Mouse (Mus musculus): Measurements from ENCODE around the gene Tfip11. TPM values are rescaled to one million over a fixed set of nuclear protein-coding genes. Genes with fewer than 3 reads are reported as not detected.

Gene Tfip11
- polyA plus RNA-seq, 1 experiment from 2014 or later = 19.8 TPM

GRCm38 (mm10) chr5:112346211-112346965 is 20.2 kb downstream of the Tfip11 start:
- DNase-seq (ENCODE audit: low spot score) = no peak
- Histone ChIP-seq H3K27me3 (ENCODE audit: insufficient read depth, low read length) (no peaks in the 10 kb centered on the region), H3K36me3 (ENCODE audit: insufficient read depth, low read length) (peaks cover 30% of the 10 kb centered on the region), H3K9ac (ENCODE audit: low read depth, low read length) (no peak overlapping the region), H3K4me1 (replicated peaks; ENCODE audit: insufficient read depth, low read length) (peaks cover 8% of the 10 kb centered on the region; the same call in 1 of the 2 replicates), H3K4me2 (ENCODE audit: low read length) (no peak overlapping the region), H3K4me3 (replicated peaks; ENCODE audit: low read depth, low read length) (no peak overlapping the region), H3K9me3 (replicated peaks; ENCODE audit: low read length) (no peaks in the 10 kb centered on the region), H3K27ac (no peak overlapping the region)
- WGBS = 83% methylated on average over 16 of the region's 16 CpGs
- ATAC-seq (replicated peaks; ENCODE audit: low FRiP score, low read depth) = no peak
- TF ChIP-seq CTCF (IDR thresholded peaks at IDR 0.05; ENCODE audit: low read depth) = no peak

- WGBS = 97% methylated on average over 8 of the region's 8 CpGs
- H3K36me3 ChIP-seq (ENCODE audit: insufficient read depth, low read length) = peaks cover 35% of the 10 kb centered on the region
- no peak for DNase-seq (ENCODE audit: low spot score)
- H3K4me1 ChIP-seq (replicated peaks; ENCODE audit: insufficient read depth, low read length) = no peaks in the 10 kb centered on the region
- H3K27ac ChIP-seq = no peak overlapping the region
- H3K27me3 ChIP-seq (ENCODE audit: insufficient read depth, low read length) = no peaks in the 10 kb centered on the region
- TF ChIP-seq CTCF (IDR thresholded peaks at IDR 0.05; ENCODE audit: low read depth) = no peak
- no peak overlapping the region for H3K9ac ChIP-seq (ENCODE audit: low read depth, low read length)
- no peak overlapping the region for H3K4me3 ChIP-seq (replicated peaks; ENCODE audit: low read depth, low read length)
- H3K9me3 ChIP-seq (replicated peaks; ENCODE audit: low read length) = no peaks in the 10 kb centered on the region
- no peak overlapping the region for H3K4me2 ChIP-seq (ENCODE audit: low read length)
- ATAC-seq (replicated peaks; ENCODE audit: low FRiP score, low read depth) = no peak
These were observed 23.0 kb downstream of the Tfip11 start for GRCm38 (mm10) chr5:112349169-112349568.

- no peaks in the 10 kb centered on the region for H3K9me3 ChIP-seq (replicated peaks; ENCODE audit: low read length)
- no peak for DNase-seq (ENCODE audit: low spot score)
- peaks cover 17% of the 10 kb centered on the region for H3K36me3 ChIP-seq (ENCODE audit: insufficient read depth, low read length)
- H3K4me1 ChIP-seq (replicated peaks; ENCODE audit: insufficient read depth, low read length) = no peaks in the 10 kb centered on the region
- H3K27me3 ChIP-seq (ENCODE audit: insufficient read depth, low read length) = no peaks in the 10 kb centered on the region
- no peak overlapping the region for H3K9ac ChIP-seq (ENCODE audit: low read depth, low read length)
- H3K27ac ChIP-seq = no peak overlapping the region
- TF ChIP-seq CTCF (IDR thresholded peaks at IDR 0.05; ENCODE audit: low read depth) = no peak
- WGBS = 81% methylated on average over 6 of the region's 6 CpGs
- no peak for ATAC-seq (replicated peaks; ENCODE audit: low FRiP score, low read depth)
- no peak overlapping the region for H3K4me3 ChIP-seq (replicated peaks; ENCODE audit: low read depth, low read length)
- H3K4me2 ChIP-seq (ENCODE audit: low read length) = no peak overlapping the region
These were observed 29.3 kb downstream of the Tfip11 start for GRCm38 (mm10) chr5:112355493-112355892.

GRCm38 (mm10) chr5:112355910-112356309 is 29.8 kb downstream of the Tfip11 start, which contains the start of gene Gm6583:
Gene Gm6583, minus strand, starts transcription at chr5:112356033.
- H3K9ac ChIP-seq (ENCODE audit: low read depth, low read length) = no peak within 1 kb of the TSS
- H3K36me3 ChIP-seq (ENCODE audit: insufficient read depth, low read length) = peaks cover 15% of the 10 kb centered on the region
- H3K4me2 ChIP-seq (ENCODE audit: low read length) = no peak within 1 kb of the TSS
- no peak within 1 kb of the TSS for H3K27ac ChIP-seq
- H3K9me3 ChIP-seq (replicated peaks; ENCODE audit: low read length) = no peaks in the 10 kb centered on the region
- peak; percentile 33; the same call in 1 of the 2 replicates for ATAC-seq (replicated peaks; ENCODE audit: low FRiP score, low read depth)
- TF ChIP-seq CTCF (IDR thresholded peaks at IDR 0.05; ENCODE audit: low read depth) = no peak
- WGBS = 63% methylated on average over 12 of the region's 13 CpGs
- H3K4me1 ChIP-seq (replicated peaks; ENCODE audit: insufficient read depth, low read length) = no peaks in the 10 kb centered on the region
- no peaks in the 10 kb centered on the region for H3K27me3 ChIP-seq (ENCODE audit: insufficient read depth, low read length)
- no peak for DNase-seq (ENCODE audit: low spot score)
- H3K4me3 ChIP-seq (replicated peaks; ENCODE audit: low read depth, low read length) = no peak within 1 kb of the TSS

GRCm38 (mm10) chr5:112356322-112356721 is 30.2 kb downstream of the Tfip11 start:
- Histone ChIP-seq H3K4me3 (replicated peaks; ENCODE audit: low read depth, low read length) (no peak overlapping the region), H3K4me1 (replicated peaks; ENCODE audit: insufficient read depth, low read length) (no peaks in the 10 kb centered on the region), H3K27me3 (ENCODE audit: insufficient read depth, low read length) (no peaks in the 10 kb centered on the region), H3K9ac (ENCODE audit: low read depth, low read length) (no peak overlapping the region), H3K9me3 (replicated peaks; ENCODE audit: low read length) (no peaks in the 10 kb centered on the region), H3K36me3 (ENCODE audit: insufficient read depth, low read length) (peaks cover 11% of the 10 kb centered on the region), H3K4me2 (ENCODE audit: low read length) (no peak overlapping the region), H3K27ac (no peak overlapping the region)
- 87% methylated on average over 9 of the region's 9 CpGs for WGBS
- TF ChIP-seq CTCF (IDR thresholded peaks at IDR 0.05; ENCODE audit: low read depth) = no peak
- ATAC-seq (replicated peaks; ENCODE audit: low FRiP score, low read depth) = peak; percentile 13; the same call in 1 of the 2 replicates
- DNase-seq (ENCODE audit: low spot score) = no peak

GRCm38 (mm10) chr5:112359520-112359919 is 33.4 kb downstream of the Tfip11 start:
- Histone ChIP-seq H3K4me3 (replicated peaks; ENCODE audit: low read depth, low read length) (no peak overlapping the region), H3K4me2 (ENCODE audit: low read length) (no peak overlapping the region), H3K9ac (ENCODE audit: low read depth, low read length) (no peak overlapping the region), H3K27ac (no peak overlapping the region), H3K27me3 (ENCODE audit: insufficient read depth, low read length) (no peaks in the 10 kb centered on the region), H3K9me3 (replicated peaks; ENCODE audit: low read length) (no peaks in the 10 kb centered on the region), H3K36me3 (ENCODE audit: insufficient read depth, low read length) (peaks cover 13% of the 10 kb centered on the region), H3K4me1 (replicated peaks; ENCODE audit: insufficient read depth, low read length) (no peaks in the 10 kb centered on the region)
- no peak for TF ChIP-seq CTCF (IDR thresholded peaks at IDR 0.05; ENCODE audit: low read depth)
- DNase-seq (ENCODE audit: low spot score) (no peak), ATAC-seq (replicated peaks; ENCODE audit: low FRiP score, low read depth) (no peak)
- 95% methylated on average over 4 of the region's 4 CpGs for WGBS
